Mouse (Mus musculus) layer of hippocampus, postnatal 10 days (tissue): ENCODE results near the gene Gm10778. TPM values are rescaled to one million over a fixed set of nuclear protein-coding genes. Genes with fewer than 3 reads are reported as not detected.

Experiments
- DNase-seq, 2 experiments: peaks; one replicate each; pipeline ENCODE4 v3.0.0; 2021; ENCODE audit warnings: low spot score in 2 of 2
- long read RNA-seq: library from polyadenylated mRNA; stranded (forward); transcript quantifications from one replicate; pipeline ENCODE4 v2.0.0, GENCODE M21; 2023
- total RNA-seq, 2 experiments: library from RNA; stranded (reverse); gene quantifications; 2 replicates each; pipeline ENCODE4 v1.2.3; 2021

The Gm10778 gene
- total RNA-seq: 1 to 10 TPM; 5.1 to 5.4 TPM
- long read RNA-seq, full-length matches to known transcripts: 2 of 2 reads
- long read RNA-seq, partial matches to known transcripts: 0 of 2 reads
- long read RNA-seq, other reads (novel, unspliced or antisense): 0 of 2 reads

DNA sequence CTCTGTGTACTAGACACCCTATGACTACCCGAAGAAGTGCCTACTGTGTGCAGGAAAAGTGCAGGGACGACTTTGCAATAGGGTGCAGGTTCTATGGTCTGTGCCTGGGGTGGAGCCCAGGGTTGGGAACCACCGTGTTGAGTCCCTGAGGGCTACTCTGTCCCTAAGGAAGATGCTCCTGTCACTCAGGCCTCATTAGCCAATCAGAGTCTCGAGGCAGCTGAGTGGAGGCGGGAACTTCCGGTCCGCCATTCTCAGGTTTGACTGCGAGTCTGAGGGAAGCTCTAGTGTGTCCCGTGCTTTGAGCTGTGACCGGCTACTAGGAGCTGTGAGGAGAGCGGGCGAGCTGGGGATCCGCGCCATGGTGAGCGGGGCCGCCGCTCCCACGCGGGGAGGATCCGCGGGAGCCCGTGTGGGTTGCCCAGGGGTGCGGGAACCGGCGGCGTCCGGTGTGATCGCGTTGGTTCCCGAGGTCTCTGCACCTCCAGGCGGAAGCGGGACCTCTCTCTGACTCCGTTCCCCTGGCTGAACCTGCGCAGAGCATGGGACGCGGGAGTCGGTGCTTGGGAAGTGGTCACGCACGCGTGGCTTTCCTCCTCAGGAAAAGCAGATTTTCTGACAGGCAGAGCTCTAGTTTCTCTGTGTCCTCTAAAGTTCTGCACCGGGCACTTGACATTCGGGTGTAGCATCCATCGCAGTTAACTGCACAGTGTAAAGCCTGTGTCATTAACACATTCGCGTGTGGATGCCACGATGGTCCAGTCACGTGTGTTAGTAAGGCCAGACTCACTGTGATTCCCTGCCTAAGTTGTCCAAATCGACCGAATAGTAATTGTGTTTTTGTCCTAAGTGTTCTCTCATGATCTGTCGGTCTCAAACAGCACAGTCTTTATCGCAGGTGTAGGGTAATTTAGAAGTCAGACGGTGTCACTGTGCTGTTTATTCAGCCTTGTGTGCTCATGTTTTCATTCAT lies at the start of gene Gm10778:
TSS of gene Gm10778 (plus strand) at position 257 of the 973 bp plus-strand sequence.
- DNase-seq: peak; percentile 88 to 89

DNA sequence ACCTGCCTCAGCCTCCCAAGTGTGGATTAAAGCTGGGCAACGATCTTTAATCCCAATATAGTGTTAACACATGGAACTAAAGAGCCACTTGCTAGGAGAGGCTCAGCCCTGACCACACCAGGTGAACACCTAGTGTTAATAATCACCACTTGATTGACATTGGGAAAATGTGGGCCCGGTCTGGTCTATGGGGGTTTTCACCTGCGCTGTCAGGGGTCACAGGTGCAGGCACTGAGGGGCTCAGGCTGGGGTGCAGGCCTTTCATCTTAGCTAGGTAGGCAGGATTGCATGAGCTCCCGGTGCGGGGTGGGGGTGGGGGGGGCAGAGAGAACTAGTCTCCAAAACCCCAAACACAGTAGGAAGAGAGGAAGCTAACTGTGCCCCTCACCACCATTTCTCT lies 49.2 kb upstream of the Gm10778 start:
- DNase-seq: no peak

DNA sequence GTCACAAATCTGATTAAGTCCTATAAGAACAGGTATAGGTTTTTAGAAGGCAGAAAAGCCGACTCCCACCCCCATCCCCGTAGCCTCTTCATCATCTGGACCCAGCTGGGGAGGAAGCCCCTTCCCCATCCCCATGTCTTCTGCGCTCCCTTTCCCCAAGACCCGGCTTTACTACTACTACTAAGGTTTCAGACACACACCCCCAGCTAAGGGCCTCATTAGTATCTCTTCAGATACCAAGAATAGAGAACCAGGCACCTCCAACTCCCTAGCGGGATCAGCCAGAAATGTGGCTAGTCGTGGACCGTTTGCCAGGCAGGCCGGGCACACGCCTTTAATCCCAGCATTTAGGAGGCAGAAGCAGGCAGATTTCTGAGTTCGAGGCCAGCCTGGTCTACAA lies 48.8 kb upstream of the Gm10778 start:
- no peak for DNase-seq

DNA sequence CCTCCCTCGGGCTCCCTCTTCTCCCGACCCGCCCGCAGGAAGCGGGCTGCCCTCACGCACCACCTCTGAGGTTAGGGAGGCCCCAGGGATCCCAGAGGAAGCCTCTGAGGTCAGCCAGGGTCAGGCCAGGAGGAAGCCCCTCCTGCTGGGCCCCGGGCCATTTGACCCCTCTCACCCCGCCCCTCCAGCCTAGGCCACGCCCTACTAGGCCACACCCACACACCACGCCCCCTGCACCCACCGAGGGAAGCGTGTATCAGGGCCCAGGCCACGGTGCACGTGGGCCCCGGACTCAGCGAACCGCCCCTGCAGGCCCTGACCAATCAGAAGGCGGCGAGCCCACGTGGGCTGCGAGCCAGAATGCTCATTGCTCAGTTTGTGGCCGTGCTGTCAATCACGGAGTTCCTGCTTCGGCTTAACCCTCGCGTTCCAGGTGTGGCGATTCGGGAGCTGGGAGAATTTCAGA lies 48.1 kb upstream of the Gm10778 start, which contains the start of gene Tle6:
TSS of gene Tle6 (minus strand) at position 336 of the 466 bp plus-strand sequence.
- peak; percentile 94 to 95 for DNase-seq

DNA sequence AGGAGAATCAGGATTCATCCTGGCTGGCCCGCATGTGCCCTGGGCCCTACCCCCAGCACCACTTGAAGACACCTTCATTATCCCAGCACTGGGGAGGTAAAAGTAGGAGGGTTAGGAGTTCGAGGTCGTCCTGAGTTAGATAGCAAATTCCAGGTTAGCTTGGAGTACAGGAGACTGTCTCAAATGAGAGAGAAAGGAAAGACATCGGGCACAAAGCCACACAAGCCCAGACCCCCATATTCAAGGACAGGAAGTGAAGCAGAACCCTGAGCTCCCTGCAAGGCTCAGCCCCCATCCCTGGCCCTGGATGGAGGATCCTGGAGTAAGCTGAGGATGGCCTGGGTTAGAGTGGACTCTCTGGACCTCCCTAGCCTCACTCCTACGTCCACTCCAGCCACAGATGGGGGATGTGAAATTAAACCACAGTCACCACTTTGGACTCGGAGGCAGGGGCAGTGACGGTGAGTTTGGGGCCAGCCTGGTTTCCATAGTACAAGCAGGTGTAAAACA lies 47.4 kb upstream of the Gm10778 start:
- DNase-seq: no peak

DNA sequence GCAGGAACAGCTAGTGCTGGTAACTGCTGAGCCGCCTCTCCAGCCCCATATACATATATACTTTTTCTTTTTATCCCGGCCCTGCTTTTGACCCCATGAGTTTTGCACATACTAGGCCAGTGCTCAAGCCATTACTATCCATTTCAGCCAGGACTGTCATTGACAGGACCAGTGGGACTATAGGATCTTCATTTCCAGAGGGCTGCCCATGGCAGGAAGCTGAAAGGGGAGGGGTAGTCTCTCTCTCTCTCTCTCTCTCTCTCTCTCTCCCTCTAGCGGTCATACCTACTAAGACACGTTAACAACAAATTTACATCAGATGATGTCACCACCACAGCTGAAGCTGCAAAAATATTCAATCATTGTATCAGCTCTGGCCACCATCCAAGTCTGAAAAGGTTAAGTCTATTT lies 46.1 kb upstream of the Gm10778 start:
- DNase-seq: no peak

DNA sequence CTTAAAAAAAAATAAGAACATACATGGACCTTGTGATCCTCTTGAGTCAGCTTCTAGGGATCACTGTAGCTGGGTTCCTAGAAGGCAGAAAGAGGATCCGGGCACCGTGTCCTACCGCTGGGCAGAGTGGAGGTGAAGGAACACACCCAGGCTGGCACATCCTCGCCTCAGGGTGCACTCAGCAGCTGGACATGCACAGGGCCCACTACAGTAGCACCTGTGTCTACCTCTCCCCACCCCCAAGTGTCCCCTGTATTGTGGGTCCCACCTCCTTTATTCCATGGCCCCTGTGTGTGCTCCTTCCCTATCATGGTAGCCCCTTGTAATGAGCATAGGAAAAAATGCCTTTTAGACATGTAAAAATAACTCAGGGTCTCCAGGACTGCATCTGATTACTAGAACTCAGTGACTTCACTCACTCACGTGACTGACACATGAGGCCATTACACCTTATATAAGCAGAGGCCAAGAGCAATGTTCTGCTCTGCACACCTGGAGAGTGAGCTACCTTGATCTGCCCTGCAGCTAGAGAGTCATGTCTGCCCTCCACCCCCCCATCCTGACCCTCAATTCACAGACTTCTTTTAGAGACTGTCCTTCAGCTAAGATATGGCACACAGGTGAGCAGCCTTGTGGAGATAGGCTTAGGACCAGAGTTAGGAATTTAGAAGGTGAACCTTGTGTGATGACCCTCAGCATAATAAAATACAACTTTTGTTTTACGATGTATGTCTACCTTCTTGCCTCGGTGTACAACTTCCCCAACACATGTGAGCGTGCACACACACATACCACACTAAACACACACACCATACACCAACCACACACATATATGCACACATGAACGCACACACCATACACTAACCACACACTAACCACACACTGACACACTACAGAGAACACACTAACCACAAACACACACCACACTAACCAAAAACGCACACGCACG lies 44.6 kb upstream of the Gm10778 start:
- DNase-seq: no peak

DNA sequence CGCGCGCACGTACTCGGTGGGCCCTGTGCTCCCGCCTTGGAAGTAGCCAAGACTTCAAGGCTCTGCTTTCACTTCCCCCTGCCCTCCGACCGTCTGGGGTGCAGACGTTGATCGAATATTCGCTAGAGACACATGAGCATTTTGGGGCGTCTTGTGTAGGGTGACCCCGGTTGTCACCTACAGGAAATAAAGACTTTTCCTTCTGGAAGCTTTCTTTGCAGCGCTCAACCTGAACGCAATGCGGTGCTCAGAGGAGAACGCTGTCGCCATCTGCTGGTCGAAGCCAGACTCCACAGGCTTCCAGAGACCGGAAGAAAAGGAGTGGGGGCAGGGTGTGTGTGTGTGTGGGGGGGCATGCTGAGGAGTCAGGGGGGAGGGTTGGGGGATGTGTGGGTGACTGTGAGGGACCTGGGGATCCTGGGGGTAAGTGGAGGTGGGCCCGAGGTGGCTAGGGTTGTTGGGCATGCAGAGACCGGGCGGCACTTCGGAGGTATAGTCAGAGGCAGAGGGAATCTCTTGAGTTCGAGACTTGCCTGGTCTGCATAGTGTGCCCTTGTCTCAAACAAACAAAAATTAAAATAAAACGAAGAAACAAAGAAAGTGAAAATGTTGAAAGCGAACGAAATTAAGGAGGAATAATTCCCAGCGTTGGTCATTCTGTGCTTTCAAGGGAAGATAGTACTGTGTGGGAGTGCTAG lies 43.7 kb upstream of the Gm10778 start:
- peak; percentile 90 to 92 for DNase-seq

DNA sequence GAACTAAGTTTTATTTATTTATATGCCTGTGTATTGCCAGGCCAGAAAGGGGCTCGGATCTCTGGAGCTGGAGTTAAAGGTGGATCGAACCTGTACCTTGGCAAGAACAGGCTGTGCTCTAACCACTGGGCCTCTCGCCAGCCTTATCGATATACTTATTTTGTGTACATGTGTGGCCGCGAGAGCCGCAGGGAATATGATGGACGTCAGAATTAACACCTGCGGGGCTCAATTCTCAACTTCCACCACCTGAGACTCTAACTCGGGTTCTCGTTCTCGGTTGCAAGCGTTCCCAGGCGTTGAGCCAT lies 43.2 kb upstream of the Gm10778 start:
- DNase-seq: no peak

DNA sequence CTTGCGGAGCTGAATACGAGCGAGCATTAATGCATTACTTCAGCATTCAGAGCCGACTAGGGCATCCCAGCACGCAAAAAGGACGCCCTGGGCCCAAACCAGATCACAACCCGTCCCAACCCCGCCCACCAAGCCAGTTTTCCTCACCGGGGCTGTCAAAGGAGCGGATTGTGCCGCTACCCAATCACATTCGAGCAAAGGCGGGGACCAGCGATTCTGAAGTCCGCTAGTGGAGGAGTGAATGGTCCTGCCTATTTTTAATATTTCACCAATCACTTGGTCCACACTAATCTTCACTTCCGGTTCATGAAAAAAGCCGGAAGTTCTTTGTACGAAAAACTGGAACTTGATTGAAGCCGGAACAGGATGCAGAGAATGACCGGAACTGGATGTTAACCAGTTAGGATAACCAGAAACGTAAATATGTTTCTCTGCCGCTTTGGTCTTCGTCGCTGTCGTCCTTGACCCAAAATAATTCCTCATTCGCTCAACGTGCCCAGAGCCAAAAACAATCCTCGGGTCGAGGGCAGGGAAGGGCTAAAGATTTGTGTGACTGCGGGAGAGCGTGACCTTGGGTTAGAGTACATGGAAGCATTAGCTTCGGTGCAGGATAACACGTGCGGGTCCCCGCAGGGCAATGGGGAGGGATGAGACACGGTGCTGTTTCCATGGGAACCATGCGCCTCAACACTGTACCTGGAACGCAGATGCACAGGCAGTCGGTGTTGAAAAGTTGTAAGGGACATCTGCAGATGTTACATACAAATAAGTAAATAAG lies 42.7 kb upstream of the Gm10778 start, which contains the start of gene BC025920:
TSS of gene BC025920 (plus strand) at position 297 of the 778 bp plus-strand sequence.
- peak; percentile 86 to 91 for DNase-seq

DNA sequence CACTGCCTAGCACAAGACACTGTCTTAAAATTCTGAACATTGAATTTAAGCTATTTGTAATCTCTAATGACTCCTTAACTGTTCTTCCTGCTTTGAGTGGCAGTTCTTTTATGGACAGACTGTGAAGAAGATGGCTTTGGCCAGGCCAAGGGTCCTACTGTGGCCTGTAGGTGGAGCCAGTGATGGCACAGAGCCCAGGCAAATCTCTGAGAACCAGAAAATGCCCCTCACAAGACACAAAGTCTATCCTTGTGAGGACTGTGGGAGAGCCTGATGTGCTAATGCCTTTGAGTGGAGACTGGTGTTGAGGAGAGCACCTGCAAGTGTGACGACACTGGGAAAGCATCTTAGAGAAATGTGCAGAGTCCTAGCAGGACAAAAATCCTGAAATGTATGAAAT lies 40.6 kb upstream of the Gm10778 start:
- DNase-seq: no peak

DNA sequence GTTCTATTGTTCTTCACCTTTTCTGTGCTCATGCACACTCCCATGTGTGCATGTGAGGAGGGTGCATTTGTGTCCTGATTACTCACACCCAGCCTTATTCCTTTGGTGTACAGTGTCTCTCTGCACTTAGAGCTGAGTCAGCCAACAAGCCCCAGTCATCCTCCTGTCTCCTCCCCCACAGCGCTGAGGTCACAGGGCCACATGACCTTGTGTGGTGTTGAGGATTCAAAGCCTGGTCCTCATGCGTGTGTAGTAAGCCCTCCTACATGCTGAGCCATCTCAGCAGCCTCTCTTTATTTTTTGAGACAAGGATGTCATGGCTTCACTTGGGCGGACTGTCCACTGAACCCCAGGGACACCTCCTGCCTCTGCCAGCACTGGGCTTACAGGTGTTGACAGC lies 36.1 kb upstream of the Gm10778 start:
- DNase-seq: no peak

DNA sequence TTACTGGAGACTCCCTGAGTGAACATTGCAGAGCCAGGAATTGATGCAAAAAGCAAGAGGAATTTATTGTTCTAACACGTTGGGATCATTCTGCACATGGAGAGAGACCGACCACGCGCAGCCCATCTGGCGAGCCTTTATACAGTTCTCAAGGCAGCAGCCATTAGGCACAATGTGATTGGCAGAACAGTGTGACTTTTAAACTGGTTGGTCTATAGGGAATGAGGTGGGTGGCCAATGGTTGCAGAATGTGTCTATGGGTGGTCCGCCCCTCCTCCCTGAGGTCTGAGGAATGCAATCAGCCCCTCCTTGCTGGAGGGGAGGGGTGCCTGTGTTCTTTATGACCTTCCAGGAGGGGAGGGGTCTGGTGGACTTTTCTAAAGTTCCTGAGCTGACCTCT lies 33.4 kb upstream of the Gm10778 start:
- DNase-seq: no peak

DNA sequence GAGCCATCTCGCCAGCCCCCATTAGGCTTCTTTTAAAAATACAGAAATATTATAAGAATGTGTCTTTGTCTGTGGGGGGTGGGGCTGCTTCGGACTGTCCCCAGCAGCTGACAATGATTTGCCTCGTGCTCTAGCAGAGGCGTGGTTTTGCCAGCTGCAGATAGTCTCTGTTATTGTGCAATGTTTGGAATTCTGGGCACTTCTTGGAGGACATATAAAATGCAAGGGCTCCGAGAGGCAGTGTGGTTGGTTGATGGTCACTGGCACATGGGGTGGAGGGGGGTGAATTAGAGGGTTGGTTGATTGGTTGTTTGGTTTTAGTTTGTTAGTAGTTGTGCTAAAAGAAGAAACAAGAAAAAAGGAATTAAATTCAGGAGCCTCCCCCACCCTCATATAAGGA lies 28.9 kb upstream of the Gm10778 start:
- no peak for DNase-seq

DNA sequence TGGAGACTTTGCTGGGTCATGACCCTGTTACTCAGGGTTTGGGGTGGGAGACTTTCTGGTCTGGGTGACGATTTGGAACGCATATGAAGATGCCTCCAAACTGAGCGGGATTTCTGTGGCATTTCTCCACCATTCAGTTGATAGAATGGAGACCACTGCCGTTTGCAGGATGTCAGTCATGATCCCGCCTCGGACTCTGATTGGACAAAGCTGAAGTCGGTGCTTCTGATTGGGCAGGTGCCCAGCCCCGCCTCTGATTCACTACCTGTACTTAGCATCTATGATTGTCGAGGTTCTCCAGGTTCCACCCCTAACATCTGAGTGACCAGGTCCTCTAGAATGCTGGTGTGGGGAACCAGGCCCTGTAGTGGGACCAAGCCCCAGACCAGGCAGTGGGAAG lies 28.1 kb upstream of the Gm10778 start:
- DNase-seq: no peak

DNA sequence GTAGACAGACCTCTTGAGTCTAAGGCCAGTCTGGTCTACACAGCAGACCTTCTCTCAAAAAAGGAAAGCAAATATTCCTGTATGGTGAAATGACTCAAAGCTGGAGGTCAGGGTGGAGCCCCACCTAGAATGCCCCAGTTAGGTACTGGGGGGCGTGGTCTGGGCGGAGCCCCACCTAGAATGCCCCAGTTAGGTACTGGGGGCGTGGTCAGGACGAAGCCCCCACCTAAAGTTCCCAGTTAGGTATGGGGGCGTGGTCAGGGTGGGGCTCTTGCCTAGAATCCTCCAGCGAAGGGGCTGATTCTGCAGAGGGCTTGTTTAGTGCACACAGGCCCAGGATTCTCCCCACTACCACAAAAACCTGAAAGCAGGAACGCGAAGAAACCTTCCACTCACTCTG lies 25.4 kb upstream of the Gm10778 start:
- no peak for DNase-seq

DNA sequence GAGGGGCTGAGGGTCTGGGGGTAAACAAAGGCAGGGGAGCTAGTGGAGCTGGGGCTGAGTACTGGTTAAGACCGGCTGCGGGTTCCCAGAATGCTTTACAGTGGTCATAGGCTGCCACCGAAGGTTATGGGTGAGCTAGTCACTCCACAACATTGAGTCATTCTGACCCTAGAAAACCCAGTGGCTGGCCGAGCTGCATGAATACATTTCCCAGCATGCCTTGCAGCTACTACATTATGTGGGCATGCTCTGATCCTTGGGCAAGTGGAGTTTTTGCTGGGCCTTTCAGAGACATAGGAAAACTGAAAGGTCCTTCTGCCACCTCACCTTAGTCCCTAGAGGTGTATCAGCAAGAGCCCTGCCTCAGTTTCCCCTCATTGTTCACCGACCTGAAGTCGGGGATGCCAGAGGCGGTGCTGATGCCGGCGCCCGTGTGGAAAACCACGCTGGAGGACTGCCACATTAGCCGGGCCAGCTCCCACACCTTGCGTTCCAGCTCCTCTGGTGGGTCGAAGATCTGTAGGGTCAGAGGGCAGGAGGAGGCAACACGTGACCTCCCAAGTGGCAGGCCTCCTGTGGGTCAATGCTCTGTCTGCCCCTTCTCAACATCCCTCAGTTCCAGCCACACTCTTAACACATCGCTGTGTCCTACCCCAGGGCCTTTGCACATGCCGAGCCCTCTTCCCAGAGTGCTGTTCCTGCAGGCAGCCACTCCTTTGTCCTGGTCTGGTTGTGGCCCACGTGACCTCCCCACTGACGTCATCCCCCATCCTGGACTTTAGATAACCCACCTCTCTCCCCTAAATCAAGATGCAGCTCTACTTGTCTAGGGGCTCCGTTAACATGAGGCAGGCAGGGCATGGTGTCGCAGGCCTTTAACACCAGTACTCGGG lies 22.5 kb upstream of the Gm10778 start:
- DNase-seq: no peak

DNA sequence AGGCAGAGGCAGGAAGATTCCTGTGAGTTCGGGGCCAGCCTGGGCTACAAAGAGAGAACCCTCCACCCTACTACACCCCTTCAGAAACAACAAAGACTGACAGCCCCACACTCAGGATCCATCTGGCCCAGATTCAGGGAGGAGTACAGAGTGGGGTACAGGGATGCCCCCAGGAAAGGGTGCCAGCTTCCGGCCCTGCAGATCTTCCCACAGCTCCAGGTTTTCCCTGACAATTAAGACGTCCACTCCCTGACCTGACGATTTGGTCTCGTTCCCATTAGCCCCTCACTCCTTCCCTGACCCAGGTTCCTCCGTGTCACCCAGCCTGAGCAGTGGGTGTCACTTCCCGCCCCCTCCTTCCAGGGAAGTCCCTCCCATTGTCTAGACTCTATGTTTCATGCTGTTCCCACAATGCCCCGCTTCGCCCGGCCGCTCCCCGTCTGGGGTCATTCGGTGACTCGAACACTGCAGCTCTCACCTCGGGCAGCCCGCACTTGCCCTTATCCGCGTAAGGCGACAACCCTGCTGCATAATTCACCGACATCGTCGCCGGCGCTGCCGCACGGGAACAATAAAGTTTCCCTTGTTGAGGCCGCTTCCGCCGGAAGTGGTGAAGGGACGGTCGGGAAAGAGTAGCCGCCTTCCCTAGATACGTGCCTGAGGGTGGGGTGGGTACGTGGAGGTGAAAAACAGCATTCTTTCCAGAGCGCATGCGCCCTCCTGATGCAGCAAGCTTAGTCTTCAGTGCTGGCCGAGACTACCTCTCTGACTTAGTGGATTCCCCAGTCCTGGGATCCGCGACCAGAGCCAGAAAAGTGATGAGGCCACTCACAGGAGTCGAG lies 21.6 kb upstream of the Gm10778 start, which contains the start of gene Sirt6:
TSS of gene Sirt6 (minus strand) at position 804 of the 842 bp plus-strand sequence.
- DNase-seq: peak; percentile 84 to 90
